Mouse (Mus musculus): Measurements from ENCODE around the gene Stxbp6.

The Stxbp6 gene

GRCm38 (mm10) chr12:44919613-44920012 is 154.9 kb downstream of the Stxbp6 start:
- DNase-seq (ENCODE audit: low spot score in 2 of 2) = no peak

- DNase-seq (ENCODE audit: low spot score in 2 of 2) = no peak
Measured at GRCm38 (mm10) chr12:44918929-44919328, 155.6 kb downstream of the Stxbp6 start.

GRCm38 (mm10) chr12:44913854-44914253 is 160.7 kb downstream of the Stxbp6 start:
- DNase-seq (ENCODE audit: low spot score in 2 of 2) = no peak

- DNase-seq (ENCODE audit: low spot score in 2 of 2) = no peak
Measured at GRCm38 (mm10) chr12:44908028-44908702, 166.3 kb downstream of the Stxbp6 start.

GRCm38 (mm10) chr12:44906001-44906400 is 168.5 kb downstream of the Stxbp6 start:
- no peak for DNase-seq (ENCODE audit: low spot score in 2 of 2)

GRCm38 (mm10) chr12:44903205-44903732 is 171.2 kb downstream of the Stxbp6 start:
- DNase-seq (ENCODE audit: low spot score in 2 of 2) = no peak

- no peak for DNase-seq (ENCODE audit: low spot score in 2 of 2)
Measured at GRCm38 (mm10) chr12:44899173-44899870, 175.2 kb downstream of the Stxbp6 start.

- DNase-seq (ENCODE audit: low spot score in 2 of 2) = no peak
Measured at GRCm38 (mm10) chr12:44896460-44896859, 178.0 kb downstream of the Stxbp6 start.

- DNase-seq (ENCODE audit: low spot score in 2 of 2) = no peak
Measured at GRCm38 (mm10) chr12:44889677-44890393, 184.7 kb downstream of the Stxbp6 start.

- DNase-seq (ENCODE audit: low spot score in 2 of 2) = no peak
Measured at GRCm38 (mm10) chr12:44886826-44887225, 187.7 kb downstream of the Stxbp6 start.

- no peak for DNase-seq (ENCODE audit: low spot score in 2 of 2)
Measured at GRCm38 (mm10) chr12:44872697-44873096, 201.8 kb downstream of the Stxbp6 start.

GRCm38 (mm10) chr12:44865442-44865841 is 209.1 kb downstream of the Stxbp6 start:
- no peak for DNase-seq (ENCODE audit: low spot score in 2 of 2)

GRCm38 (mm10) chr12:44859454-44859853 is 215.1 kb downstream of the Stxbp6 start:
- DNase-seq (ENCODE audit: low spot score in 2 of 2) = no peak

- DNase-seq (ENCODE audit: low spot score in 2 of 2) = peak; percentile 39 to 51
Measured at GRCm38 (mm10) chr12:44858110-44858885, 216.2 kb downstream of the Stxbp6 start.

- DNase-seq (ENCODE audit: low spot score in 2 of 2) = no peak
Measured at GRCm38 (mm10) chr12:44852024-44852423, 222.5 kb downstream of the Stxbp6 start.

- no peak for DNase-seq (ENCODE audit: low spot score in 2 of 2)
Measured at GRCm38 (mm10) chr12:44850516-44850915, 224.0 kb downstream of the Stxbp6 start.

GRCm38 (mm10) chr12:44848483-44849221 is 225.9 kb downstream of the Stxbp6 start:
- DNase-seq (ENCODE audit: low spot score in 2 of 2) = peak; percentile 53 to 61

- no peak for DNase-seq (ENCODE audit: low spot score in 2 of 2)
Measured at GRCm38 (mm10) chr12:44840585-44840984, 233.9 kb downstream of the Stxbp6 start.

GRCm38 (mm10) chr12:44839594-44840373 is 234.7 kb downstream of the Stxbp6 start:
- no peak for DNase-seq (ENCODE audit: low spot score in 2 of 2)

GRCm38 (mm10) chr12:44835879-44836467 is 238.5 kb downstream of the Stxbp6 start:
- no peak for DNase-seq (ENCODE audit: low spot score in 2 of 2)

Measured in right cerebral cortex, adult 2 months (tissue).